Mouse (Mus musculus): ENCODE results near the gene Nobox. TPM values are rescaled to one million over a fixed set of nuclear protein-coding genes. Genes with fewer than 3 reads are reported as not detected.

The Nobox gene
- total RNA-seq, 1 experiment: not detected

- TF ChIP-seq CHD2 (IDR thresholded peaks at IDR 0.05; ENCODE audit: low read depth, low read length) (no peak), ZC3H11A (IDR thresholded peaks at IDR 0.05; ENCODE audit: borderline replicate concordance, low read depth, low read length) (no peak), HCFC1 (IDR thresholded peaks at IDR 0.05; ENCODE audit: borderline replicate concordance, insufficient read depth, low read length) (no peak), ZNF384 (IDR thresholded peaks at IDR 0.05; ENCODE audit: low read depth, low read length) (no peak), MAFK (IDR thresholded peaks at IDR 0.05; ENCODE audit: insufficient read depth, low read depth, low read length) (no peak)
- Histone ChIP-seq H3K4me3 (ENCODE audit: insufficient read depth in 1 of 2, low read depth in 1 of 2, low read length in 2 of 2, poor library complexity in 1 of 2, severe bottlenecking in 1 of 2) (no peak overlapping the region), H3K36me3 (ENCODE audit: control insufficient read depth, insufficient read depth, low read length, poor library complexity, severe bottlenecking) (no peaks in the 10 kb centered on the region), H3K9me3 (ENCODE audit: control insufficient read depth, insufficient read depth, low read depth, low read length) (no peaks in the 10 kb centered on the region), H3K4me1 (ENCODE audit: control insufficient read depth in 2 of 2, insufficient read depth in 2 of 2, low read length in 2 of 2, poor library complexity in 1 of 2) (peaks cover 0 to 2% of the 10 kb centered on the region in 2 experiments; a peak in 1 of 4 replicates), H3K9ac (ENCODE audit: insufficient read depth, low read depth, low read length, poor library complexity, severe bottlenecking) (no peak overlapping the region), H3K27ac (ENCODE audit: insufficient read depth, low read depth, low read length, poor library complexity, severe bottlenecking) (no peak overlapping the region)
- in situ Hi-C loops (cut with MboI; ENCODE audit: low sequenced_read_pairs in 2 of 2, unreplicated experiment in 2 of 2): no loop called here
- DNase-seq (ENCODE audit: low read depth, low spot score): no peak
Observed at GRCm38 (mm10) chr6:43293175-43293574, 16.2 kb downstream of the Nobox start.

GRCm38 (mm10) chr6:43292471-43293076 lies 16.8 kb downstream of the Nobox start:
- TF ChIP-seq HCFC1 (IDR thresholded peaks at IDR 0.05; ENCODE audit: borderline replicate concordance, insufficient read depth, low read length): no peak
- no peak for TF ChIP-seq ZNF384 (IDR thresholded peaks at IDR 0.05; ENCODE audit: low read depth, low read length)
- TF ChIP-seq MAFK (IDR thresholded peaks at IDR 0.05; ENCODE audit: insufficient read depth, low read depth, low read length): no peak
- no peak for TF ChIP-seq ZC3H11A (IDR thresholded peaks at IDR 0.05; ENCODE audit: borderline replicate concordance, low read depth, low read length)
- no peak for TF ChIP-seq CHD2 (IDR thresholded peaks at IDR 0.05; ENCODE audit: low read depth, low read length)
- no peak overlapping the region for H3K27ac ChIP-seq (ENCODE audit: insufficient read depth, low read depth, low read length, poor library complexity, severe bottlenecking)
- no peak overlapping the region for H3K9ac ChIP-seq (ENCODE audit: insufficient read depth, low read depth, low read length, poor library complexity, severe bottlenecking)
- DNase-seq (ENCODE audit: low read depth, low spot score): no peak
- peaks cover 0 to 2% of the 10 kb centered on the region in 2 experiments; a peak in 1 of 4 replicates for H3K4me1 ChIP-seq (ENCODE audit: control insufficient read depth in 2 of 2, insufficient read depth in 2 of 2, low read length in 2 of 2, poor library complexity in 1 of 2)
- H3K36me3 ChIP-seq (ENCODE audit: control insufficient read depth, insufficient read depth, low read length, poor library complexity, severe bottlenecking): no peaks in the 10 kb centered on the region
- no peaks in the 10 kb centered on the region for H3K9me3 ChIP-seq (ENCODE audit: control insufficient read depth, insufficient read depth, low read depth, low read length)
- in situ Hi-C loops (cut with MboI; ENCODE audit: low sequenced_read_pairs in 2 of 2, unreplicated experiment in 2 of 2): no loop called here
- H3K4me3 ChIP-seq (ENCODE audit: insufficient read depth in 1 of 2, low read depth in 1 of 2, low read length in 2 of 2, poor library complexity in 1 of 2, severe bottlenecking in 1 of 2): no peak overlapping the region

GRCm38 (mm10) chr6:43292041-43292440 lies 17.3 kb downstream of the Nobox start:
- DNase-seq (ENCODE audit: low read depth, low spot score): no peak
- TF ChIP-seq MAFK (IDR thresholded peaks at IDR 0.05; ENCODE audit: insufficient read depth, low read depth, low read length) (no peak), HCFC1 (IDR thresholded peaks at IDR 0.05; ENCODE audit: borderline replicate concordance, insufficient read depth, low read length) (no peak), CHD2 (IDR thresholded peaks at IDR 0.05; ENCODE audit: low read depth, low read length) (no peak), ZC3H11A (IDR thresholded peaks at IDR 0.05; ENCODE audit: borderline replicate concordance, low read depth, low read length) (no peak), ZNF384 (IDR thresholded peaks at IDR 0.05; ENCODE audit: low read depth, low read length) (no peak)

GRCm38 (mm10) chr6:43280481-43280880 lies 28.9 kb downstream of the Nobox start:
- Histone ChIP-seq H3K4me3 (ENCODE audit: insufficient read depth in 1 of 2, low read depth in 1 of 2, low read length in 2 of 2, poor library complexity in 1 of 2, severe bottlenecking in 1 of 2) (no peak overlapping the region), H3K4me1 (ENCODE audit: control insufficient read depth in 2 of 2, insufficient read depth in 2 of 2, low read length in 2 of 2, poor library complexity in 1 of 2) (no peaks in the 10 kb centered on the region), H3K9me3 (ENCODE audit: control insufficient read depth, insufficient read depth, low read depth, low read length) (no peaks in the 10 kb centered on the region), H3K36me3 (ENCODE audit: control insufficient read depth, insufficient read depth, low read length, poor library complexity, severe bottlenecking) (no peaks in the 10 kb centered on the region), H3K27ac (ENCODE audit: insufficient read depth, low read depth, low read length, poor library complexity, severe bottlenecking) (no peak overlapping the region), H3K9ac (ENCODE audit: insufficient read depth, low read depth, low read length, poor library complexity, severe bottlenecking) (no peak overlapping the region)
- TF ChIP-seq ZC3H11A (IDR thresholded peaks at IDR 0.05; ENCODE audit: borderline replicate concordance, low read depth, low read length) (no peak), ZNF384 (IDR thresholded peaks at IDR 0.05; ENCODE audit: low read depth, low read length) (no peak), CHD2 (IDR thresholded peaks at IDR 0.05; ENCODE audit: low read depth, low read length) (no peak), MAFK (IDR thresholded peaks at IDR 0.05; ENCODE audit: insufficient read depth, low read depth, low read length) (no peak), HCFC1 (IDR thresholded peaks at IDR 0.05; ENCODE audit: borderline replicate concordance, insufficient read depth, low read length) (no peak)
- DNase-seq (ENCODE audit: low read depth, low spot score): no peak
- in situ Hi-C loops (cut with MboI; ENCODE audit: low sequenced_read_pairs in 2 of 2, unreplicated experiment in 2 of 2): no loop called here

More at GRCm38 (mm10) chr6:43292041-43292440, 17.3 kb downstream of the Nobox start:
- H3K4me3 ChIP-seq (ENCODE audit: insufficient read depth in 1 of 2, low read depth in 1 of 2, low read length in 2 of 2, poor library complexity in 1 of 2, severe bottlenecking in 1 of 2): no peak overlapping the region
- no peak overlapping the region for H3K27ac ChIP-seq (ENCODE audit: insufficient read depth, low read depth, low read length, poor library complexity, severe bottlenecking)
- no peak overlapping the region for H3K9ac ChIP-seq (ENCODE audit: insufficient read depth, low read depth, low read length, poor library complexity, severe bottlenecking)
- no peaks in the 10 kb centered on the region for H3K36me3 ChIP-seq (ENCODE audit: control insufficient read depth, insufficient read depth, low read length, poor library complexity, severe bottlenecking)
- H3K4me1 ChIP-seq (ENCODE audit: control insufficient read depth in 2 of 2, insufficient read depth in 2 of 2, low read length in 2 of 2, poor library complexity in 1 of 2): peaks cover 0 to 2% of the 10 kb centered on the region in 2 experiments; a peak in 1 of 4 replicates
- in situ Hi-C loops (cut with MboI; ENCODE audit: low sequenced_read_pairs in 2 of 2, unreplicated experiment in 2 of 2): no loop called here
- H3K9me3 ChIP-seq (ENCODE audit: control insufficient read depth, insufficient read depth, low read depth, low read length): no peaks in the 10 kb centered on the region

All from ES-E14 (cell line).